Mouse (Mus musculus) intestine, postnatal 0 days (tissue): Measurements from ENCODE around the gene Cdc42ep2. TPM values are rescaled to one million over a fixed set of nuclear protein-coding genes. Genes with fewer than 3 reads are reported as not detected.

Source experiments
- ATAC-seq: fragments of 200-750 bp; cut with Nextera tagmentation; 2 replicates; pipeline ENCODE4 v1.8.0; 2017; ENCODE audit warnings: mild to moderate bottlenecking, moderate TSS enrichment, moderate library complexity
- H3K27ac ChIP-seq: fragments of 300-500 bp; sonication (generic); 2 replicates; pipeline ENCODE4 v1.5.1; 2014; ENCODE audit warnings: mild to moderate bottlenecking, low read depth, low read length, moderate library complexity
- H3K27me3 ChIP-seq: fragments of 300-500 bp; sonication (generic); replicated peaks from 2 replicates; pipeline ENCODE4 v1.6.1; 2014; ENCODE audit warnings: low read length, mixed read lengths; ENCODE audit not compliant: control insufficient read depth, insufficient read depth
- H3K36me3 ChIP-seq: fragments of 300-500 bp; sonication (generic); 2 replicates; pipeline ENCODE4 v1.6.1; 2014; ENCODE audit warnings: mild to moderate bottlenecking, moderate library complexity; ENCODE audit not compliant: control insufficient read depth, insufficient read depth
- H3K4me1 ChIP-seq: fragments of 300-500 bp; sonication (generic); replicated peaks from 2 replicates; pipeline ENCODE4 v1.6.1; 2014; ENCODE audit warnings: antibody characterized with exemption, low read length, mixed read lengths; ENCODE audit not compliant: control insufficient read depth, insufficient read depth
- H3K4me2 ChIP-seq: fragments of 300-500 bp; sonication (generic); replicated peaks from 2 replicates; pipeline ENCODE4 v1.6.1; 2014; ENCODE audit warnings: low read depth, mild to moderate bottlenecking, moderate library complexity
- H3K4me3 ChIP-seq: fragments of 300-500 bp; sonication (generic); 2 replicates; pipeline ENCODE4 v1.5.1; 2014; ENCODE audit warnings: low read depth, low read length
- H3K9ac ChIP-seq: fragments of 300-500 bp; sonication (generic); 2 replicates; pipeline ENCODE4 v1.6.1; 2014; ENCODE audit warnings: mild to moderate bottlenecking, low read depth, low read length
- H3K9me3 ChIP-seq: fragments of 300-500 bp; sonication (generic); 2 replicates; pipeline ENCODE4 v1.6.1; 2016; ENCODE audit warnings: mixed run types; ENCODE audit not compliant: control insufficient read depth
- CTCF ChIP-seq: sonication (generic); IDR thresholded peaks from 2 replicates; pipeline ENCODE4 v1.5.1; 2016; ENCODE audit warnings: low read depth, mild to moderate bottlenecking, control low read depth, antibody characterized with exemption, moderate library complexity
- WGBS: fragments of 180-500 bp; shearing (Covaris S2); extraction: QIAGEN DNeasy Blood & Tissue Kit; methylation state at CpG from one replicate; pipeline ENCODE4 v1.1.7; 2014; 5-methylcytosine and 5-hydroxymethylcytosine counted together
- polyA plus RNA-seq: library from polyadenylated mRNA; unstranded; fragments of >200 nt; fragmentation: Nextera tagmentation; extraction: Ambion mirVana; gene quantifications from 2 replicates; pipeline ENCODE4 v1.2.1, GENCODE M21; 2015

Cdc42ep2 gene
- polyA plus RNA-seq, 1 experiment from 2014 or later, result 6.6 TPM

DNA sequence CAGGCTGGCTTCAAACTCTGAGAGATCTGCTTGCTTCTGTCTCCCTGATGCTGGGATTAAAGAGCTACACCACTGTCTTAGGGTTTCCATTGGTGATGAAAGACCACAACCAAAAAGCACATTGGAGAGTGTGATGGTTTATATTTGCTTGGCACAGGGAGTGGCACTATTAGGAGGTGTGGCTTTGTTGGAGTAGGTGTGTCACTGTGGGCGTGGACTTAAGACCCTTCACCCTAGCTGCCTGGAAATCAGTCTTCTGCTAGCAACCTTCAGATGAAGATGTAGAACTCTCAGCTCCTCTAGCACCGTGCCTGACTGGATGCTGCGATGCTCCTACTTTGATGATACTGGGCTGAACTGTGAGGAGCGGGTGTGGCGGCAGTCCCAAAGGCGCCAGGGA, 13.9 kb upstream of the Cdc42ep2 start:
- H3K4me3 ChIP-seq, result no peak overlapping the region
- H3K27me3 ChIP-seq, result no peaks in the 10 kb centered on the region
- no peak for ATAC-seq
- no peak overlapping the region for H3K4me2 ChIP-seq
- no peaks in the 10 kb centered on the region for H3K9me3 ChIP-seq
- H3K4me1 ChIP-seq, result peaks cover 3% of the 10 kb centered on the region
- H3K9ac ChIP-seq, result no peak overlapping the region
- peaks cover 31% of the 10 kb centered on the region; the same call in 1 of the 2 replicates for H3K36me3 ChIP-seq
- 55% methylated on average over 6 of the region's 6 CpGs for WGBS
- TF ChIP-seq CTCF, result no peak
- no peak overlapping the region for H3K27ac ChIP-seq

- Histone ChIP-seq H3K9me3 (no peaks in the 10 kb centered on the region), H3K4me2 (no peak overlapping the region), H3K4me3 (no peak overlapping the region), H3K36me3 (peaks cover 25% of the 10 kb centered on the region; the same call in 1 of the 2 replicates), H3K27ac (no peak overlapping the region), H3K4me1 (peaks cover 3% of the 10 kb centered on the region), H3K9ac (no peak overlapping the region), H3K27me3 (no peaks in the 10 kb centered on the region)
- TF ChIP-seq CTCF, result no peak
- no peak for ATAC-seq
- 23% methylated on average over 14 of the region's 14 CpGs for WGBS
Observed at GRCm38 (mm10) chr19:5937836-5938406, 13.3 kb upstream of the Cdc42ep2 start.

DNA sequence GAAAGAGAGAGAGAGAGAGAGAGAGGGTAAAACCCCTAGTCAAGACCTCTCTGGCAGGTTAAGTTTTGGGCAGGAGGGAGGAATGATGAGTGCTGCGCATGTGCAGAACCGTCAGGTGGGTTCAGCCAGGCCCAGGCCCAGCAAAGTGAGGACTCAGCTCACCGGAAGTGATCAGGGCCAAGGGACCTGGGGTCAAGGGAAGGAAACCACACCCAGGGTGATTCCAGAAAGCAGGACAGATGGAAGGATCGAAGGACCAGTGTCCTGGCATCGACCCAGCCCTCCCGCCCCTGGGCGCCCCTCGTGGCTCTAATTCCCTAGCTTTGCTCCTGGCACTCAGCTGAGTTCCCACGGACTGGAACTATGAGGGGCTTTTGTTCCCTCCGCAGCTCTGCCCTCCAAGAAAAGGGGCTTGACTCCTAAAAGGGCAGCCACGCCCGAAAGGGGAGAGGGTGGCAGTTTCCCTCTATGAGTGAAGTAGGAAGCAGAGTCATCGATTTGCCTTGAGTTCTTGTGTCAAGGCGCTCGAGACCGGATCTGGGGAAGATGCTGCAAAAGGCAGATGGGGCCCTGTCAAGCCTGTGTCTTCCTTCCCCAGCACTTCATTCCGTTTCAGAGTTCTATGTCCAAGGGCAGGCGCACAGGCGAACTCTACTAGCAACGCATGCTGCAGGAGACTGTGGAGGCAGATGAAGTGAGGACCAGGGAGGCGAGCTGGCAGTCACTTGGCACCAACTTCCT, 12.6 kb upstream of the Cdc42ep2 start:
- TF ChIP-seq CTCF, result no peak
- H3K4me3 ChIP-seq, result no peak overlapping the region
- no peak overlapping the region for H3K9ac ChIP-seq
- ATAC-seq, result no peak
- peaks cover 3% of the 10 kb centered on the region for H3K4me1 ChIP-seq
- no peaks in the 10 kb centered on the region for H3K27me3 ChIP-seq
- peaks cover 22% of the 10 kb centered on the region; the same call in 1 of the 2 replicates for H3K36me3 ChIP-seq
- WGBS, result 80% methylated on average over 21 of the region's 21 CpGs
- H3K4me2 ChIP-seq, result no peak overlapping the region
- no peak overlapping the region for H3K27ac ChIP-seq
- no peaks in the 10 kb centered on the region for H3K9me3 ChIP-seq

- 0 out of 2 replicates have a peak overlapping the region, but pooled peaks have one; percentile 13 for H3K4me2 ChIP-seq
- peaks cover 10% of the 10 kb centered on the region; the same call in 1 of the 2 replicates for H3K36me3 ChIP-seq
- H3K9me3 ChIP-seq, result no peaks in the 10 kb centered on the region
- no peak for ATAC-seq
- no peak for TF ChIP-seq CTCF
- no peaks in the 10 kb centered on the region for H3K27me3 ChIP-seq
- no peak overlapping the region for H3K9ac ChIP-seq
- no peak overlapping the region for H3K4me3 ChIP-seq
- WGBS, result 45% methylated on average over 5 of the region's 5 CpGs
- H3K4me1 ChIP-seq, result peaks cover 3% of the 10 kb centered on the region
- H3K27ac ChIP-seq, result peak overlapping the region; percentile 28; the same call in 1 of the 2 replicates
Observed at GRCm38 (mm10) chr19:5935691-5936090, 11.1 kb upstream of the Cdc42ep2 start.

- H3K4me2 ChIP-seq, result 0 out of 2 replicates have a peak overlapping the region, but pooled peaks have one; percentile 13
Observed at GRCm38 (mm10) chr19:5935266-5935665, 10.7 kb upstream of the Cdc42ep2 start.

More at GRCm38 (mm10) chr19:5935266-5935665, 10.7 kb upstream of the Cdc42ep2 start:
- H3K27me3 ChIP-seq, result no peaks in the 10 kb centered on the region
- no peak for TF ChIP-seq CTCF
- H3K27ac ChIP-seq, result peak overlapping the region; percentile 28; the same call in 1 of the 2 replicates
- H3K9me3 ChIP-seq, result no peaks in the 10 kb centered on the region
- peaks cover 6% of the 10 kb centered on the region; the same call in 1 of the 2 replicates for H3K36me3 ChIP-seq
- no peak overlapping the region for H3K9ac ChIP-seq
- H3K4me1 ChIP-seq, result peaks cover 3% of the 10 kb centered on the region
- ATAC-seq, result peak; percentile 49; the same call in 1 of the 2 replicates
- 14% methylated on average over 3 of the region's 3 CpGs for WGBS
- H3K4me3 ChIP-seq, result no peak overlapping the region
